Mouse (Mus musculus) heart, embryonic 16.5 days (tissue): Measurements from ENCODE around the gene Prkci. TPM values are rescaled to one million over a fixed set of nuclear protein-coding genes. Genes with fewer than 3 reads are reported as not detected.

Experiments used
- ATAC-seq: fragments of 200-750 bp; cut with Nextera tagmentation; replicated peaks from 2 replicates; pipeline ENCODE4 v1.8.0; 2017; ENCODE audit warnings: moderate number of reproducible peaks; ENCODE audit not compliant: insufficient read depth, low FRiP score; ENCODE audit errors: extremely low read depth
- H3K27ac ChIP-seq: fragments of 300-500 bp; sonication (generic); 2 replicates; pipeline ENCODE4 v1.5.1; 2014; ENCODE audit warnings: mild to moderate bottlenecking, low read length, control low read depth, moderate library complexity
- H3K27me3 ChIP-seq: fragments of 300-500 bp; sonication (generic); 2 replicates; pipeline ENCODE4 v1.6.1; 2014; ENCODE audit warnings: low read length, mixed read lengths; ENCODE audit not compliant: control insufficient read depth, insufficient read depth
- H3K36me3 ChIP-seq: fragments of 300-500 bp; sonication (generic); 2 replicates; pipeline ENCODE4 v1.6.1; 2014; ENCODE audit not compliant: control insufficient read depth, insufficient read depth
- H3K4me1 ChIP-seq: fragments of 300-500 bp; sonication (generic); 2 replicates; pipeline ENCODE4 v1.6.1; 2014; ENCODE audit warnings: low read length, mixed read lengths; ENCODE audit not compliant: control insufficient read depth, insufficient read depth
- H3K4me2 ChIP-seq: fragments of 300-500 bp; sonication (generic); 2 replicates; pipeline ENCODE4 v1.6.1; 2014; ENCODE audit warnings: low read depth, mild to moderate bottlenecking, control low read depth, low read length
- H3K4me3 ChIP-seq: fragments of 300-500 bp; sonication (generic); 2 replicates; pipeline ENCODE4 v1.5.1; 2014; ENCODE audit warnings: mild to moderate bottlenecking, control low read depth, low read length
- H3K9ac ChIP-seq: fragments of 300-500 bp; sonication (generic); 2 replicates; pipeline ENCODE4 v1.6.1; 2014; ENCODE audit warnings: low read length, control low read depth
- H3K9me3 ChIP-seq: fragments of 300-500 bp; sonication (generic); replicated peaks from 2 replicates; pipeline ENCODE4 v1.6.1; 2016; ENCODE audit warnings: low read length; ENCODE audit not compliant: control insufficient read depth
- WGBS: fragments of 180-500 bp; shearing (Covaris S2); extraction: QIAGEN DNeasy Blood & Tissue Kit; methylation state at CpG from one replicate; pipeline ENCODE4 v1.1.7; 2014; 5-methylcytosine and 5-hydroxymethylcytosine counted together
- polyA plus RNA-seq: library from polyadenylated mRNA; unstranded; fragments of >200 nt; fragmentation: Nextera tagmentation; extraction: Ambion mirVana; gene quantifications from 2 replicates; pipeline ENCODE4 v1.2.1, GENCODE M21; 2015

Prkci gene
- polyA plus RNA-seq, 1 experiment from 2014 or later, result 16.9 TPM

- H3K27ac ChIP-seq, result peak overlapping the region; percentile 37; the same call in 1 of the 2 replicates
- H3K27me3 ChIP-seq, result no peaks in the 10 kb centered on the region
- ATAC-seq, result no peak
- WGBS, result 54% methylated on average over 4 of the region's 4 CpGs
- no peaks in the 10 kb centered on the region for H3K36me3 ChIP-seq
- no peak overlapping the region for H3K4me3 ChIP-seq
- H3K9ac ChIP-seq, result no peak overlapping the region
- no peaks in the 10 kb centered on the region for H3K9me3 ChIP-seq
- H3K4me2 ChIP-seq, result peak overlapping the region; percentile 23; the same call in 1 of the 2 replicates
- H3K4me1 ChIP-seq, result no peaks in the 10 kb centered on the region
Observed at GRCm38 (mm10) chr3:31061786-31062120, 66.2 kb downstream of the Prkci start.

GRCm38 (mm10) chr3:31062325-31062724 is 66.8 kb downstream of the Prkci start:
- Histone ChIP-seq H3K9me3 (no peaks in the 10 kb centered on the region), H3K4me1 (no peaks in the 10 kb centered on the region), H3K9ac (no peak overlapping the region), H3K4me2 (no peak overlapping the region), H3K27me3 (no peaks in the 10 kb centered on the region), H3K27ac (no peak overlapping the region), H3K4me3 (no peak overlapping the region), H3K36me3 (no peaks in the 10 kb centered on the region)
- 87% methylated on average over 7 of the region's 7 CpGs for WGBS
- ATAC-seq, result no peak

DNA sequence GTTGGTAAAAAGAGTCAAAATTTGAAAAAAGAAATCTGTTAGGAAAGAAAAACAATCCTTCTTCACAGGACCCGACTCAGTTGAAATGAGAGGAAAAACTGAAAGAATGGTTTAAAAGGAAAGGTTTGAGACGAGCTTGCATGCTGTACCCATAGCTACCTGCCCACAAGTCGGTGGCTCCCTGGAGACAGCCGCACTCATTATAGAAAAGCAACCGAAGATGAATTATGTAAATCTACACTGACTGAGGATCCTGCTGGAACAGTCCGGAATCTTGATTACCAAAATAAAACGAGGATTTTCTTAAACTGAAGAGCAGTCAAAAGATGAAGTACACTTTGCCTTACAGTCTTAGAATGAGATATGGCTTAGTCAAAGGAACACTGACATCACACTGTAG is 72.9 kb downstream of the Prkci start:
- Histone ChIP-seq H3K27ac (no peak overlapping the region), H3K9me3 (no peaks in the 10 kb centered on the region), H3K4me1 (no peaks in the 10 kb centered on the region), H3K4me2 (no peak overlapping the region), H3K27me3 (no peaks in the 10 kb centered on the region), H3K36me3 (no peaks in the 10 kb centered on the region), H3K9ac (no peak overlapping the region), H3K4me3 (no peak overlapping the region)
- WGBS, result 77% methylated on average over 7 of the region's 7 CpGs
- ATAC-seq, result no peak

- Histone ChIP-seq H3K9ac (no peak overlapping the region), H3K4me3 (no peak overlapping the region), H3K4me2 (no peak overlapping the region), H3K9me3 (no peaks in the 10 kb centered on the region), H3K36me3 (no peaks in the 10 kb centered on the region), H3K4me1 (no peaks in the 10 kb centered on the region), H3K27me3 (no peaks in the 10 kb centered on the region), H3K27ac (no peak overlapping the region)
- no peak for ATAC-seq
- WGBS, result 86% methylated on average over 14 of the region's 14 CpGs
Observed at GRCm38 (mm10) chr3:31071804-31072203, 76.3 kb downstream of the Prkci start.

DNA sequence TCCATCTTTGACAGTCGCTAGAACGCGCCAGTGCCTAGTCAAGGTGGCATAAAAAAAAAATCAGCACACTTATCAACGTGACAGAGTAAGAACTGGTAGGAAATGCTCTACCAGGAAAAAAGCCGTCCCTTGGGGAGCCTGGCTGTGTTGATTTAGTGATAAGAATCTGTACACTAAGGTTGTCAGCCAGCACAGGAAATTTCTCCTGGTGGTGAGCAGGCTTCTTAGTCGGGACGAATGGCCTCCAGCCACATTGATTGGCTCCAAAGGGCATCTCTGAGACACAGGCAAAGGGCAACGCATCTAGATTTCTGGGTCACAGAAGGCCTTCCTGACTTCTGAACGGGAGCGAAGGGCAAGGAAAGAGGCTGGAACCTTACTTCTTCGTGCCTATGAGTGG is 80.3 kb downstream of the Prkci start:
- no peak overlapping the region for H3K4me3 ChIP-seq
- no peaks in the 10 kb centered on the region for H3K27me3 ChIP-seq
- no peaks in the 10 kb centered on the region for H3K36me3 ChIP-seq
- WGBS, result 48% methylated on average over 11 of the region's 11 CpGs
- no peak overlapping the region for H3K9ac ChIP-seq
- H3K4me1 ChIP-seq, result no peaks in the 10 kb centered on the region
- ATAC-seq, result no peak
- H3K9me3 ChIP-seq, result no peaks in the 10 kb centered on the region
- no peak overlapping the region for H3K27ac ChIP-seq
- no peak overlapping the region for H3K4me2 ChIP-seq

DNA sequence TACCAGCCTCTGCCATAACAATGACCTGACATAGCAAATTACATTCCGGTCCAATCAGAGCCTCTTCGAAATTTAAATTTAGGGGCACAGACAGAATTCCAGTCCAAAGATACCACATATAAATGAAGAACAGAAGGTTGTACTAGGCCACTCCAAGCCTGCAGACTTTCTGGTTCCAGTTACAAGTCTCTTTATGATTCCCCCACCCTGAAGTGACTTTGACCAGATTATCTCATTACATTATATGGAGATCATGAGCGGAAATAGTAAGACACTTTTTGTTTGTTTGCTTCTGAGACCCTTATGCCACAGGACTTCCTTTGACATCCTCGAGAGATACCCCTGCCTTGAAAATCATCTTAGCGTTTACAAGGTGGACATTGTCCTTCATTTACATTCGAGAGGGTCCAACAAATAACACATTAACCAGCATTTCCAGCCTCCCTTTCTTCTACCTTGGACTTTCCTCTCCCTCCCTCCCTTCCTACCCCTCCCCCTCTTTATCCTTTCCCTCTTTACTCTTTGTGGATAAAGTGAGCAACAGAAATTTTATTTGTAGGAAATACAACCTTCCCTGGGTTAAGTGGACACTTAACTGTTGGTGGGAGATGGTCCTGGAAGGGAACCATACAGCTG is 81.6 kb downstream of the Prkci start:
- no peak overlapping the region for H3K4me3 ChIP-seq
- H3K36me3 ChIP-seq, result no peaks in the 10 kb centered on the region
- H3K4me1 ChIP-seq, result no peaks in the 10 kb centered on the region
- H3K27me3 ChIP-seq, result no peaks in the 10 kb centered on the region
- H3K9ac ChIP-seq, result no peak overlapping the region
- no peaks in the 10 kb centered on the region for H3K9me3 ChIP-seq
- no peak for ATAC-seq
- 84% methylated on average over 6 of the region's 6 CpGs for WGBS
- H3K4me2 ChIP-seq, result no peak overlapping the region
- H3K27ac ChIP-seq, result no peak overlapping the region

- Histone ChIP-seq H3K27ac (no peak overlapping the region), H3K9me3 (no peaks in the 10 kb centered on the region), H3K9ac (no peak overlapping the region), H3K4me2 (no peak overlapping the region), H3K27me3 (no peaks in the 10 kb centered on the region), H3K36me3 (no peaks in the 10 kb centered on the region), H3K4me3 (no peak overlapping the region), H3K4me1 (peaks cover 10% of the 10 kb centered on the region)
- ATAC-seq, result no peak
- 61% methylated on average over 10 of the region's 10 CpGs for WGBS
Observed at GRCm38 (mm10) chr3:31079450-31079849, 83.9 kb downstream of the Prkci start.

DNA sequence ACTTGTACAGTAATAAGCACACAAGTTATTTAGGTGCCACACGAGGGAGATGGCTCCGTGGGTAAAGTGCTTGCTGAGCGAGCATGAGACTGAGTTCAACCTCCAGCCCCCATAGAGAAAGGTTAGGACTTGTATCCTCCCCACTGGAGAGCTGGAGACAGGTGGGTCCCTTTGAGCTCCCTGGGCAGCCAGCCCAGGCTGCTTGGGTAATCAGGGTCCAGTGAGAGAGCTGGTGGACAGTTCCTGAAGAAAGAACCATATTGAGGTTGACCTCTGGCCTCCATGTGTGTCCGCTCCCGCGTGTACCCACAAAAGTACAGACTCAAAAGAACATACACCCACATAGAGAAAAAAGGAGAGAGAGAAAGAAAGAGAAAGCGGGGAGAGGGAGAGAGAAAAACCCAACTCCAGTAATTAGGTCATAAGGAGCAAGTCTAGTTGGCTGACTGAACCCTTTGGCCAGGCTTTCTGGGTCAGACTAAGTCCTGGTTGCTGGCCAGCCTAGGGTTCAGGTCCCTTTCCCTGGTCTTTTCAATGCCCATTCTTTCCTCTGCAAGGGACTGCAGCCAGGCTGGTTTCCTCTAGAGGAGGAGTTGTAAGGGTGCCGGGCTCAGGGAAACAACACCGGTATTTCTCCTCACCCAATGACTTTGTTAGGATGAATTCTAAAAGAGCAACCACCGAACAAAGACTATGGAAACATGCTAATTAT is 85.4 kb downstream of the Prkci start:
- H3K27ac ChIP-seq, result no peak overlapping the region
- no peak for ATAC-seq
- H3K4me1 ChIP-seq, result peaks cover 12% of the 10 kb centered on the region
- H3K4me3 ChIP-seq, result no peak overlapping the region
- H3K36me3 ChIP-seq, result no peaks in the 10 kb centered on the region
- H3K4me2 ChIP-seq, result no peak overlapping the region
- 83% methylated on average over 10 of the region's 10 CpGs for WGBS
- H3K9me3 ChIP-seq, result no peaks in the 10 kb centered on the region
- no peaks in the 10 kb centered on the region for H3K27me3 ChIP-seq
- no peak overlapping the region for H3K9ac ChIP-seq

GRCm38 (mm10) chr3:31082838-31083506 is 87.4 kb downstream of the Prkci start:
- Histone ChIP-seq H3K4me3 (no peak overlapping the region), H3K27me3 (no peaks in the 10 kb centered on the region), H3K4me1 (peaks cover 12% of the 10 kb centered on the region), H3K9ac (no peak overlapping the region), H3K36me3 (no peaks in the 10 kb centered on the region), H3K9me3 (no peaks in the 10 kb centered on the region), H3K27ac (no peak overlapping the region), H3K4me2 (no peak overlapping the region)
- WGBS, result 80% methylated on average over 11 of the region's 13 CpGs
- no peak for ATAC-seq
